Mouse (Mus musculus) intestine, embryonic 16.5 days (tissue): Measurements from ENCODE around the gene Nbea. TPM values are rescaled to one million over a fixed set of nuclear protein-coding genes. Genes with fewer than 3 reads are reported as not detected.

Source experiments
- ATAC-seq: fragments of 200-750 bp; cut with Nextera tagmentation; 2 replicates; pipeline ENCODE4 v1.8.0; 2017; ENCODE audit warnings: moderate TSS enrichment, moderate library complexity
- H3K27ac ChIP-seq: fragments of 300-500 bp; sonication (generic); 2 replicates; pipeline ENCODE4 v1.5.1; 2014; ENCODE audit warnings: mild to moderate bottlenecking, low read length
- H3K27me3 ChIP-seq: fragments of 300-500 bp; sonication (generic); replicated peaks from 2 replicates; pipeline ENCODE4 v1.6.1; 2014; ENCODE audit warnings: low read length, control low read depth, mixed read lengths; ENCODE audit not compliant: control insufficient read depth, insufficient read depth
- H3K36me3 ChIP-seq: fragments of 300-500 bp; sonication (generic); 2 replicates; pipeline ENCODE4 v1.6.1; 2014; ENCODE audit warnings: low read length, control low read depth; ENCODE audit not compliant: control insufficient read depth, insufficient read depth
- H3K4me1 ChIP-seq: fragments of 300-500 bp; sonication (generic); 2 replicates; pipeline ENCODE4 v1.6.1; 2014; ENCODE audit warnings: low read length, control low read depth, mixed read lengths; ENCODE audit not compliant: control insufficient read depth, insufficient read depth
- H3K4me2 ChIP-seq: fragments of 300-500 bp; sonication (generic); 2 replicates; pipeline ENCODE4 v1.6.1; 2014; ENCODE audit warnings: low read depth, low read length, control low read depth
- H3K4me3 ChIP-seq: fragments of 300-500 bp; sonication (generic); 2 replicates; pipeline ENCODE4 v1.5.1; 2014; ENCODE audit warnings: mild to moderate bottlenecking, low read length
- H3K9ac ChIP-seq: fragments of 300-500 bp; sonication (generic); 2 replicates; pipeline ENCODE4 v1.6.1; 2014; ENCODE audit warnings: low read depth, low read length
- H3K9me3 ChIP-seq: fragments of 300-500 bp; sonication (generic); 2 replicates; pipeline ENCODE4 v1.6.1; 2016; ENCODE audit warnings: low read length, control low read depth; ENCODE audit not compliant: control insufficient read depth
- WGBS: fragments of 180-500 bp; shearing (Covaris S2); extraction: QIAGEN DNeasy Blood & Tissue Kit; methylation state at CpG from one replicate; pipeline ENCODE4 v1.1.7; 2014; 5-methylcytosine and 5-hydroxymethylcytosine counted together
- polyA plus RNA-seq: library from polyadenylated mRNA; unstranded; fragments of >200 nt; fragmentation: Nextera tagmentation; extraction: Ambion mirVana; gene quantifications from 2 replicates; pipeline ENCODE4 v1.2.1, GENCODE M21; 2015

Gene Nbea
- polyA plus RNA-seq, 1 experiment from 2014 or later: 5.6 TPM

DNA sequence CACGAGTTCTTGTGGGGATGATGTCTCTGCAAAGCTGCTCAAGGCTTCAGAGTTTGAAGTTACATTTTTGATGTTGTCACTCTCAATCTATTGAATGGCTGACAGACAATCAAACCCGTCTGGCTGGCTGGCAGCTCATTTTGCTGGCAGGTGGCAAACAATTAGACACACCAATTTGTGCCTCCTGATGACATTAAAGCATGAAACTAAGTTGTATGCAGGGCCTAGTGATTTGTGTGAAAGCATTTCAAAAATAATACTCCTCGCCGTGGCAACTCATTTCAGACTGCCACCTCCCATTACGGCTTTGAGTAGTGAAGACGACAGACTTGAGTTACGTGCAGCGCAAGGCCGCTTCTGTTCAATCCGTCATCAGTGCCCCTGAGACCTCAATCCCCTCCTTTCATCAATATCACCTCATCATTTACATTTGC lies 217.8 kb downstream of the Nbea start:
- Histone ChIP-seq H3K36me3 (no peaks in the 10 kb centered on the region), H3K9me3 (no peaks in the 10 kb centered on the region), H3K27me3 (no peaks in the 10 kb centered on the region), H3K9ac (no peak overlapping the region), H3K4me1 (no peaks in the 10 kb centered on the region), H3K27ac (no peak overlapping the region), H3K4me3 (no peak overlapping the region), H3K4me2 (no peak overlapping the region)
- no peak for ATAC-seq
- 83% methylated on average over 10 of the region's 10 CpGs for whole genome bisulfite sequencing

- 82% methylated on average over 8 of the region's 8 CpGs for WGBS
- Histone ChIP-seq H3K4me3 (no peak overlapping the region), H3K9ac (no peak overlapping the region), H3K36me3 (no peaks in the 10 kb centered on the region), H3K4me1 (no peaks in the 10 kb centered on the region), H3K9me3 (no peaks in the 10 kb centered on the region), H3K27me3 (no peaks in the 10 kb centered on the region), H3K27ac (no peak overlapping the region), H3K4me2 (no peak overlapping the region)
- no peak for ATAC-seq
These were observed 220.5 kb downstream of the Nbea start for GRCm38 (mm10) chr3:55963032-55963431.

DNA sequence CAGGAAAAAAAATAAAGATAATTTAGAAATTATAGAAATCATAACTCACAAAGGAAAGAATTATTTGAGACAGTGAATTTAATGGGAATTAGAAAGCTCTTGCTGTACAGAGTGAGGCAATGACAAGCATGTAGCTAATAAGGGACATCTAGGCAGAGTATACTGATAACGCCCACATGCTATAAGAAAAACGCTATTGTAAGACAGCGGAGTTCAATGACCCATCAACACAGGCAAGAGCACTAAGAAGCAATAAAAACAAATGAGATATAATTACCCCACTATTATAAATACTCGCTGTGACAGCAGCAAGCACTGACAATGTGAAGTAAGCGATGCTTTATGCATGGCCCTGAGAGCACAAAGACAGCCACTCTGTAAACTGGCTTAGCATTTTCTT lies 233.5 kb downstream of the Nbea start:
- Histone ChIP-seq H3K4me3 (no peak overlapping the region), H3K36me3 (no peaks in the 10 kb centered on the region), H3K4me2 (no peak overlapping the region), H3K9me3 (no peaks in the 10 kb centered on the region), H3K27me3 (no peaks in the 10 kb centered on the region), H3K27ac (no peak overlapping the region), H3K4me1 (no peaks in the 10 kb centered on the region), H3K9ac (no peak overlapping the region)
- WGBS: 64% methylated on average over 5 of the region's 5 CpGs
- peak; percentile 78 for ATAC-seq

DNA sequence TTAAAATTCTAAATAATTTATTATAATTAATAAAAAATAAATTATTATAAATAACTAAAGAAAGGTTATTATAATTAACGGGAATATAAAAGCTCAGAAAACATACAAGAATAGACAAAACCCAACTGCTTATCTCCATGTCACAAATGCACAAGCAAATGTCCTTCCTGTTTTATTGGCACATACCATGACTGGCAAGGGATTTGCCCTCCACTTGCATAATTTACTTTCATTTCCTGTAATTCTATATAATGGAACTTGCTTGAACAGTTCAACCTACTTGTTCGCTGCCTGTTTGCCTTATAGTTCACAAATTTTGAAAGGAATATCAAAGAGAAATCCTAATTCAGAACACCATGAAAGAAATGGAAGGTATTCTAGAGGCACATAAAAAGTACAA lies 234.4 kb downstream of the Nbea start:
- 89% methylated on average over 2 of the region's 2 CpGs for WGBS
- Histone ChIP-seq H3K9ac (no peak overlapping the region), H3K27ac (no peak overlapping the region), H3K36me3 (no peaks in the 10 kb centered on the region), H3K4me2 (no peak overlapping the region), H3K9me3 (no peaks in the 10 kb centered on the region), H3K4me1 (no peaks in the 10 kb centered on the region), H3K4me3 (no peak overlapping the region), H3K27me3 (no peaks in the 10 kb centered on the region)
- no peak for ATAC-seq

GRCm38 (mm10) chr3:55927343-55927742 lies 256.2 kb downstream of the Nbea start:
- Histone ChIP-seq H3K4me1 (no peaks in the 10 kb centered on the region), H3K27ac (no peak overlapping the region), H3K9me3 (no peaks in the 10 kb centered on the region), H3K27me3 (no peaks in the 10 kb centered on the region), H3K36me3 (peaks cover 4% of the 10 kb centered on the region; the same call in 1 of the 2 replicates), H3K4me2 (no peak overlapping the region), H3K4me3 (no peak overlapping the region), H3K9ac (no peak overlapping the region)
- ATAC-seq: no peak
- WGBS: 82% methylated on average over 2 of the region's 2 CpGs

- Histone ChIP-seq H3K27ac (no peak overlapping the region), H3K36me3 (no peaks in the 10 kb centered on the region), H3K9ac (no peak overlapping the region), H3K4me3 (no peak overlapping the region), H3K9me3 (no peaks in the 10 kb centered on the region), H3K4me2 (no peak overlapping the region), H3K4me1 (no peaks in the 10 kb centered on the region), H3K27me3 (no peaks in the 10 kb centered on the region)
- WGBS: 82% methylated on average over 1 of the region's 1 CpGs
- no peak for ATAC-seq
These were observed 274.2 kb downstream of the Nbea start for GRCm38 (mm10) chr3:55909290-55909689.

- no peaks in the 10 kb centered on the region for H3K4me1 ChIP-seq
- H3K4me3 ChIP-seq: no peak overlapping the region
- H3K27ac ChIP-seq: no peak overlapping the region
- H3K4me2 ChIP-seq: no peak overlapping the region
- H3K27me3 ChIP-seq: no peaks in the 10 kb centered on the region
- H3K36me3 ChIP-seq: no peaks in the 10 kb centered on the region
- ATAC-seq: no peak
- H3K9me3 ChIP-seq: no peaks in the 10 kb centered on the region
- no peak overlapping the region for H3K9ac ChIP-seq
- WGBS: 66% methylated on average over 5 of the region's 5 CpGs
These were observed 292.9 kb downstream of the Nbea start for GRCm38 (mm10) chr3:55890574-55890973.

DNA sequence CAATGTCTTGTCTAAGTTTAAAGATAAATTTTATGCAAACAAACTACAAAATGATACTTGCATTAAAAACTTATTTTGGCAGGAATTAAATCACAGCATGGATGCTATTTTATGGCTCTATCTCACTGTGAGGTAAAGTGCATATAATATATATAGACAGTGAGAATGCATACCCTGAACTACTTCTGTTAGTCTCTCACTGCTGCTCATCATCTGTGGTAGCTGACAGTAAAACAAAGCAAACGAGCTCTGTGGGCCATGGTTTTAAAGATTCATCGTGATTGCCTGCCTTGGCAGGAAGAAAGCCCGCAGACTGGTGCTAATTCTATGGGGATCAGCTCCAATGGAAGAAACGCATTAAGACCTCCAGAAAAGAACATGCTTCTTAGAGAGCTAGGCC lies 294.3 kb downstream of the Nbea start:
- H3K27me3 ChIP-seq: no peaks in the 10 kb centered on the region
- no peaks in the 10 kb centered on the region for H3K9me3 ChIP-seq
- H3K9ac ChIP-seq: no peak overlapping the region
- H3K27ac ChIP-seq: no peak overlapping the region
- no peaks in the 10 kb centered on the region for H3K4me1 ChIP-seq
- H3K36me3 ChIP-seq: no peaks in the 10 kb centered on the region
- no peak overlapping the region for H3K4me3 ChIP-seq
- H3K4me2 ChIP-seq: no peak overlapping the region
- 68% methylated on average over 4 of the region's 4 CpGs for WGBS
- ATAC-seq: no peak

- ATAC-seq: no peak
- Histone ChIP-seq H3K4me1 (no peaks in the 10 kb centered on the region), H3K9me3 (no peaks in the 10 kb centered on the region), H3K4me2 (no peak overlapping the region), H3K27ac (no peak overlapping the region), H3K27me3 (no peaks in the 10 kb centered on the region), H3K4me3 (no peak overlapping the region), H3K36me3 (no peaks in the 10 kb centered on the region), H3K9ac (no peak overlapping the region)
- 73% methylated on average over 2 of the region's 2 CpGs for WGBS
These were observed 295.7 kb downstream of the Nbea start for GRCm38 (mm10) chr3:55887829-55888210.

DNA sequence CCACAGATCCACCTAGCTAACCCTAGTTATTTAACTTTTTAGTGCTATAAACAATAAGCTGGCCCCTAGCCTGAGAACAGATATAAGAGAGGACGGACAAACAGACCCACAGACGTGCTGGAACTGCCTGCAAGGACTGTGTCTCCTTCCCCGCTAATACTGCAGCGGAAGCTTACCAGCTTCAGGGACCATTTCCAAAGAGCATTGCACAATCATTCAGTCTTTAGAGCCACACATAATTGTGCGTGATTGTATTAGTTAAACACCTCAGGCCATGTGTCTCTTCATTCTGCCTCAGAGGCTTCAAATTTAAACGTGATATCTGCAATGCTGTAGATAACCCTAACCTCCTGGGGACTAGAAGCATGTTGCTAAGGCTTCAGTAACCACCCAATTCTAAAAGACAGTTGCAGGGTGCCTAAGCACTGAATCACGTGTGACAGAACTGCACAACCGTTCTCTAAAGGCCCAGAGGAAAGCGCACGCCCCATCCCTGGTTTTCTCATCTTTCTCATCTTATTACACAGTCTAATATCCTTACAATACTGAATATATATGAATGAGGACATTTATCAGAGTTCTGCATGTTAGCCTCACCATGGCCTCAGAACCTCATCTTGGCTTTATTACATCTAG lies 296.2 kb downstream of the Nbea start:
- Histone ChIP-seq H3K4me2 (no peak overlapping the region), H3K4me1 (no peaks in the 10 kb centered on the region), H3K27me3 (no peaks in the 10 kb centered on the region), H3K27ac (no peak overlapping the region), H3K4me3 (no peak overlapping the region), H3K36me3 (no peaks in the 10 kb centered on the region), H3K9me3 (no peaks in the 10 kb centered on the region), H3K9ac (no peak overlapping the region)
- no peak for ATAC-seq
- 76% methylated on average over 10 of the region's 10 CpGs for WGBS
